Mouse (Mus musculus) frontal cortex, postnatal 25 days (tissue): ENCODE results near the gene Rfx5.
A peak's percentile ranks its signal among the peaks of the same experiment; 100 is the strongest.
"Not testable (repeated sequence)": the region's sequence is repeated elsewhere in the genome, so short reads cannot be mapped to it uniquely, and the experiment has no call there.

ENCODE experiments used
- DNase-seq, 2 experiments: peaks; one replicate each; pipeline ENCODE4 v3.0.0; 2022; ENCODE audit warnings: low spot score in 2 of 2

The Rfx5 gene

DNA sequence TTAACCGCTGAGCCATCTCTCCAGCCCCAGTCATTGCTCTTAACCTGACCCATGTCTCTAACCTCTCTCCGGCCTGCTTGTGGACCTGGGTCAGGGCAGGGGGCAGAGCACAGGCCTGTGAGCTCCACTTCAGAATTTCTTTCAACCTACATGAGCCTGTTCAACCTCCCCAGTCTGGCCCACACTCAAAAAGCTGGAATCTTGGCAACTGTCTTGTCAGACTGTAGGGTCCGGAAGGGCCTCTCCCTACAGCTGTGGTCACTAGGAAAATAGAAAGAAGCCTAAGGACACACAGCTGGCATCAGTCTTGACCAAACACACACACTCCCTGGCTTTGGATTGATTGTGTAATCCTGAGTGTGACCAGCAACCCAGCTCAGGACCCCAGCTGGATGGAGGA is 18.5 kb upstream of the Rfx5 start:
- not testable (repeated sequence) for DNase-seq

DNA sequence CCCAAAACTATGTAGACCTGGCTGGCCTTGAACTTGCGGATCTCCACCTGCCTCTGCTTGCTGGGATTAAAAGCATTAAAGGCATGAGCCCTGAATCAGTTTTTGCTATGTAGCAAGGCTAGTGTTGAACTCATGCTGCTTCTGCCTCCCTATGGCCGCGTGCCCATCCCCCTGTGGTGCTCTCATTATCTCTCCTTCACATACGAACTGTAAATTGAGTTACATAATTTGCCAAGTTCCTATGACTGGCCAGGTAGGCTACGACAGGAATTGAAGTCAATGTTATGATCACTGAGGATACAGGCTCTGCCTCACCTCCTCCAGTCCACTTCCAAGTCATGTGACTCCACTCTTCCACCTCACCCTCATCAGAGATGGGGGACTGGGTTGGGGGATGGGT is 17.7 kb upstream of the Rfx5 start:
- DNase-seq = not testable (repeated sequence)

GRCm38 (mm10) chr3:94937194-94937593 is 16.7 kb upstream of the Rfx5 start:
- not testable (repeated sequence) for DNase-seq

DNA sequence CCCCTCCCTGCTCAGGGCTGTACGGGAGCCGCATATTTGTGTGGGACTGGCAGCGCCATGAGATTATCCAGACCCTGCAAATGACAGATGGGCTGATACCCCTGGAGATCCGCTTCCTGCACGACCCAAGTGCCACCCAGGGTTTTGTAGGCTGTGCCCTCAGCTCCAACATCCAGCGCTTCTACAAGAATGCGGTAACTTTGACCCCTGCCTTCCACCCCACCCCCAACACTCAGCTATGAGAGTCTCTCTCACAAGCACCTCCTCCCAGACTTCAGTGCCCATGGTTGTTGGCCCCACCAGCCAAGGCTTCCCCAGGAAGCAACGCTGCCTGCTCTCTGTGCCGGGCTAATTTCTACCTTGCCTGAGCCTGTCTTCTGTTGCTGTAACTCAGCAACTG is 13.8 kb upstream of the Rfx5 start:
- DNase-seq = not testable (repeated sequence)

DNA sequence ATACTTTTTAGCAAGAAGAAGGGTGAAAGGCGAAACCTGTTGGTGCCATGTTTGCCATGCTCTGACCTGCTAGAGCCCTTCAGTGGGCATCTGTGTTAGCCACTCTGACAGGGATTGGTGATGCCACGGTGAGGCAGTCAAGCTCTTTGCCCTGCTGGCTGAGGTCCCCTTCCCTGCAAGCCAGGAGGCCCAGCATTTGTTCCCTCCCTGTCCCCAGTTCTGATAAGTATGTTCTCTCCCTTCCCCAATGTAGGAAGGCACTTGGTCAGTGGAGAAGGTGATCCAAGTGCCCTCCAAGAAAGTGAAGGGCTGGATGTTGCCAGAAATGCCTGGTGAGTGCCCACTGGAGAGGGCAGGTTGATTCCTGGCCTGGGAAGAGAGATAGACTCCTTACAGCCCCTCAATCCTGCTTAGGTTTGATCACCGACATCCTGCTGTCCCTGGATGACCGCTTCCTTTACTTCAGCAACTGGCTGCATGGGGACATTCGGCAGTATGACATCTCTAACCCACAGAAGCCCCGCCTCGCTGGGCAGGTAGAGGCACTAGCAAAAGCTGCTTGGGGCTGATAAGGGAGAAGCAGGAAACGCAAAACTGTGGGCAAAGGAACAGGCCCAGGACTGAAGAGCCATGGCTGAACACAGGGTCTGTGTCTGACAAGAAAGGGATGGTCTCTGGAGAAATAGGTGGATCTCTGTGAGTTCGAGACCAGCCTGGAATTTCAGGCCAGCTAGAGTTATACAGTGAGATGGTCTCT is 11.5 kb upstream of the Rfx5 start:
- not testable (repeated sequence) for DNase-seq

- not testable (repeated sequence) for DNase-seq
Observed at GRCm38 (mm10) chr3:94943706-94944105, 10.2 kb upstream of the Rfx5 start.

DNA sequence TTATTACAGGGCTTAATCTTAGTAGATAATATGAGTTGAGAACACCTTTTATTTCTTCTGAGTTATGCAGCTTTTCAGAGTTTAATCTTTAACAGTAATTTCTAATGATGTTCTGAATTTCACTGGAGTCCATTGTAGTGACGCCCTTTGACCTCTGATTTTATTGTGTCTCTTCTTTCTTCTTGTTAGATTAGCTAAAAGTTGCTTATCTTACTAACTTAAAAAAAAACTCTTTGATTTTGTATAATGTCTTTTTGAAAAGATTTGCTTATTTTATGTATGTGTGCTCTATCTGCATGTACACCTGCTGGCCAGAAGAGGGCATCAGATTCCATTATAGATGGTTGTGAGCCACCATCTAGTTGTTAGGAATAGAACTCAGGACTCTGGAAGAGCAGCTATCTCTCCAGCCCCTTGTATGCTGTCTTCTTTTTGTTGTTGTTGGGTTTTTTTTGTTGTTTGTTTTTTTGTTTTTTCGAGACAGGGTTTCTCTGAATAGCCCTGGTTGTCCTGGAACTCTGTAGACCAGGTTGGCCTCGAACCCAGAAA is 5.7 kb upstream of the Rfx5 start:
- no peak for DNase-seq

GRCm38 (mm10) chr3:94949645-94950044 is 4.2 kb upstream of the Rfx5 start:
- no peak for DNase-seq

DNA sequence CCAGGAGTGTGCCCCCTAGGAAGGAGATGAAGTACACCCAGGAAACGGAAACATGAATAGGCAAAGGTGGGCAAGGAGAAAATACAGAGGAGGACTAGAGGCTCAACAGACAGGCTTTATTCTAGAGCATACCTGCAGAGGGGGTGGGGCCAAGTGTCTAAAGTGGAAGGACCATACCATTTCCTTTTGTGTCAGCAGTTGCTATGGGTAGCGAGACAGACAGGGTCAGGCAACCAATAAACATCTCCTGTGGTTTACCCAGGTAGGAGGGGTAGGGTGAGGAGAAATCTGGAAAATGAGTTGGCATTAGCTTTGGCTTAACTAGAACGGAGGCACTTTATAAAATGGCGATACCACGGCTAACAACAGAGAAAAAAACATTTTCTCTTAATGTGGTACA is 1.1 kb upstream of the Rfx5 start:
- no peak for DNase-seq

DNA sequence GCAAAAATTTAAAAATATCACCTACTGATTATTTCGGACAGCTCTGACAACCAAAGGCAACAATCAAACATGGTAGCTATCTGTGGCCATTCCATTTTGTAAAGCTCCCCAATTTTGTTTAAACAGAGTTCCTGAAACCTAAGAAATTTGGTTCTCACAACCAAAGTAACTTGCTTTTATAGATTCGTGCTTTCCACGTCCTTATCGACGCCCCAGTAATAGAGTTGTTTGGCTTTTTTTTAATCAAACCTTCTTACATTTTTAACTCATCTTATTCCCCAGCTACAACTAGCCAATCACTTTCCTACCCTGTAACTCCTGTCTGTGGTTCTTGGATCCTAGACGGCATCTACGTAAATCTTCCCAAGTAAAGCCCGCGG is 501 bp upstream of the Rfx5 start:
- DNase-seq = no peak

- DNase-seq = no peak
Observed at GRCm38 (mm10) chr3:94958295-94958694, 4.4 kb downstream of the Rfx5 start.

GRCm38 (mm10) chr3:94959871-94960270 is 6.0 kb downstream of the Rfx5 start:
- DNase-seq = no peak

- DNase-seq = no peak
Observed at GRCm38 (mm10) chr3:94960322-94960721, 6.4 kb downstream of the Rfx5 start.

DNA sequence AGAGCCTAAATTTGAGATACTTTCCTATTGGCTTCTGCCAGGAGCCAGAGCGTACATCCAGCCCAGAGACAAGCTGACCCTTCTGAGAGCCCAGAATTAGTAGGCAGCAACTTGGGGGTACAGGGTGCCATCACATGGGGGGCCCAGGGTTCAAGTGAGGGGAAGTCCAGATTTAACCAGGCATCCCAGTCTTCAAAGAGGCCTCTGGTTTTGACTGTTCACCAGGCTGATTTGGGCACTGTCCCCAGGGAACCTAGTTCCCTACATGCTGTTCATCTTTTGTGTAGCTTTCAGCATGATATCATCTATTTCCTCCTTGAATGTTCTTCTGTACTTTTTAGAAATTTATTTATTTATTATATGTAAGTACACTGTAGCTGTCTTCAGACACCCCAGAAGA is 11.1 kb downstream of the Rfx5 start:
- DNase-seq = no peak

- no peak for DNase-seq
Observed at GRCm38 (mm10) chr3:94965878-94966277, 12.0 kb downstream of the Rfx5 start.

DNA sequence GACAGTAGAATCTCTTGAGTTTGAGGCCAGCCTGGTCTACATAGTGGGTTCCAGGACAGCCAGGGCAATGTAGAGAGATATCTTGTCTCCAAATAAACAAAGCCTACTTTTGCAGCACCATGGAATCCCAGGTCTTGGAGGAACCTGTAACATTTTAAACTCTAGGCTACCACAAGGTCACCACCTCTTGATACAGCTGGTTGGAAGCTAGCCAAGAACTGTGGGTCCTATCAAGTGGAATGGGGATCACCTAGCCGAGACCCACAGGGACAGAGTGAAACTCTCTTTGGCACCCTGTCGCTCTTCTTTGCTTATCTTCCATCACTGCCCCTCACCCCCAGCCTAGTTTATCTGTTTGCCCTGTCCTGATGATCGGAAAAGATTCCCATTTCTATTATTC is 18.7 kb downstream of the Rfx5 start:
- DNase-seq = no peak

- DNase-seq = no peak
Observed at GRCm38 (mm10) chr3:94973620-94974019, 19.7 kb downstream of the Rfx5 start.

DNA sequence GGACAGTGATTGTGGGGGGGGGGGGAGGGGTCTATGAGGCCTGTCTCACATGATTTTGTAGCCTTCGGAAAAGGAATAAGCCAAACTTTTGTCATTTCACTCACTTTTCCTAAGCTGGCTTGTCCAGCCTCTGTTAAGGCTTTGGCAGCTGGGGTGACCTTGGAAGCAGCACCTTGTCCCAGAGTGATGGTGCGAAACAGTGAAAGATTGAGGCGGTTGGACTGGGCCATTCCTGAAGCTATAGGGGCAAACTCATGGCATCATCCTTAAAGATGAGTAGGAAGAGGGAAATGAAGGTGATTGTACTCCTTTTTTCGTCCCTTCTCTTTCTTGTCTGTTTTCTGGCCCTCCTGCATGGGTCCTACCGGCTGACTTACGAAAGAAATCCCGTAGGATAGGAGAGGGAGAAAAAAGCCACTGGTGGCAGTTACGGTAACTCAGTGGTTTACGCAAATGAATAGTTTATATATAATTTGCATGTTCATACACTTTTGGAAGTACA is 20.2 kb downstream of the Rfx5 start:
- no peak for DNase-seq

- DNase-seq = peak; percentile 66 to 72
Observed at GRCm38 (mm10) chr3:94974528-94975422, 20.9 kb downstream of the Rfx5 start, which contains the start of gene Pi4kb. TSS of gene Pi4kb (plus strand) at chr3:94974731.

GRCm38 (mm10) chr3:94984312-94984711 is 30.4 kb downstream of the Rfx5 start:
- no peak for DNase-seq

DNA sequence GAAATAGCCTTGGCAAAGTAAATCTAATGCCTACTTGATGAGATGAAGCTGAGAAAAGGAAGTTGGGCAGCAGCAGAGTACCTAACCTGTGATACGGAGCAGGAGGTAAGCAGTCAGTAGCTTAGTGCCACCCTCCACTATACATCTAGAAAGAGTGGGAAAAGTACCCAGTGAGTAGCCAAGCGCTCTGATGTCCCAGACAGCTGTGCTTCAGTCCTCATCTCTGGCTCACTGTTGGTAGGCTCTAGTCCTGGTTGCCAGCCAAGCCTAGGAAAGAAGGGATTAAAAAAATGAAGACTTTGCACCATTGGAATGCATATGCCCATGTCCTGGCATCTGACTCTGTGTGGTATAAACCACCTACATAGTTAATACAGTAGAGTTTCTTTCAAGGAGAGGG is 31.6 kb downstream of the Rfx5 start:
- no peak for DNase-seq

DNA sequence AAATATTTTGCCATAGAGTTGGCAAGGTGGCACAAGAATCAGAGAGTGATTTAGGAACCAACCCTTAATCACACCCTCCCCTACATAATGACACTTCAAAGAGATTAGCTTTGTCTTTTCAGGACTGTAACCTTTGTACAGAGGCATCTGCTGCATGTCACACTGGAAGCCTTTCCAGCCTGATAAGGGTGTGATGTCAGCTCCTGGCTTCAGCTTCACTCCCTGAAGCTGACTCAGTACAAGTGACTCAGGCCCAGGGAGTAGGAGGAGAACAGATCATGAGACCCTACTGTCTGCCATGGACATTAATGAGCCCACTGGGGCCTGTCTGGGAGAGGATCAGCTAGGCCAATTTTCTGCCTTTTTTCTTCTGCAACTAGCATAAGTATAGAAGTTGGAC is 33.7 kb downstream of the Rfx5 start:
- no peak for DNase-seq
